Mouse (Mus musculus): Measurements from ENCODE around the gene Mtor.
A peak's percentile ranks its signal among the peaks of the same experiment; 100 is the strongest.

Gene Mtor

GRCm38 (mm10) chr4:148442598-148442997 lies 5.8 kb upstream of the Mtor start:
- DNase-seq (ENCODE audit: low read depth, low spot score): no peak

DNA sequence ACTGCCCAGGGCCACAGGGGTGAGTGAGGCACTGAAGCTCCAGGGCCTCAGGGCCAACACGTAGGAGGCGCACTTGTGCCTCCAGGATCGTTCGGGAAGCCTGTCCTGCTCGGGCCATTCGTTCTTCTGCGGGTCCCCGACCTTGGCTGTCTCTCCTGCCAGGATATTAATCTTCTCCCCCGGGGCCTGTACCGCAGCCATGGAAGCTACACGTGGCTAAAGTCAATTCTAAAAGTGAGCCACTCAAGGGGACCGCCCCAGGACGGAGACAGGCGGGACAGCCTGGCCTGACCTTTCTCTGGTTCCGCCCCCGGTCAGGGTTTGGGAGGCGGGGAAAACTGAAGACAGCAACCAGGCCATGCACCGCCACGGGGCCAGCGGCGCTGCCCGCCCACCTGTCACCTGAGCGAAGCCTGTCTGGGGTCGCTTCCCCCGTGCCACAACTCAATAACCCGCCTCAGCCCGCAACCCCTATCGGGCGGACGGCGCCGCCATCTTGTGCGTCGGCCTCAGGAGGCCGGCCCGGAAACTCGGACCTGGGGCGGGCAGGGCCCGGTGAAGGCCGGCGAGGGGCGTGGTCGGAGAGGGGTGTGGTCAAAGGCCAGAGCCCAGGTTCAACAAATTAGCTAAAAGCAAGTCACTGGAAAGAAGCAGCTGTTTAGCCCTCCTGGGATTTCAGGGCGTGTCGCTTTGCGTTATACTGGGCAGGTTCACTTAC lies 4.0 kb upstream of the Mtor start, which contains the start of gene Ubiad1:
Gene Ubiad1, minus strand, starts transcription at position 522 of the 718 bp plus-strand sequence.
- peak; percentile 96 for DNase-seq (ENCODE audit: low read depth, low spot score)

GRCm38 (mm10) chr4:148448853-148449245 lies 438 bp downstream of the Mtor start:
- peak; percentile 73 for DNase-seq (ENCODE audit: low read depth, low spot score)

GRCm38 (mm10) chr4:148453707-148454106 lies 5.3 kb downstream of the Mtor start:
- DNase-seq (ENCODE audit: low read depth, low spot score): no peak

- DNase-seq (ENCODE audit: low read depth, low spot score): no peak
Measured at GRCm38 (mm10) chr4:148455477-148456025, 7.1 kb downstream of the Mtor start.

DNA sequence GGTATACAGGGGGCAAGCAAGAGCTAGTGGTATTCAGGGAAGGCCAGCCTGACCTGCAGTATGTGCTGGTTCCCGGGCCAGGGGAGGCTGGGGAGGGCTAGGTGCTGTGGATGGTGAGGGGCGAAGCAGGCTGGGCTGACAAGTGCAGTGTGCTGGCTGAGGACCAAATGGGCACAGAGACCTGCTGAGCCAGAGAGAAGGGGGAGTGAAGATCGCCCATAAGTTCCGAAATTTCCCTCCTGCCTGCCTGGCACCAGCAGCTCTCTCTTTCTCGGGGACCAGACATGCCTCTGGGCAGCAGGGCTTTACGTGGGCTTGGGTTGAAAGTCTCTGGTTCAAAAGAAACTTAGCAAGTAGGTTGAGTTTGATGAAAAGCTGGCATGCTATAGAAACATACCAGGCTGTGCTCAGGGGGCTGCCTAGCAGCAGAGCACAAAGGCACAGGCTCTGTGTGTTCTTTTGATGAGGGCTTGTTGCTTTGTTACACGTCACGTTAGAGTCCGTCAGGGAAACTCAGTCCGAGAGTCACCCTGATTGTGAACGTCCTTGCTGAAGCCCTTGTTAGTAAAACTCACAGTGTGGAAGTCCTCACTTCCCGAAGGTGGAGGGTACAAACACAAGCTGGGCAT lies 12.4 kb downstream of the Mtor start:
- DNase-seq (ENCODE audit: low read depth, low spot score): no peak

- peak; percentile 75 for DNase-seq (ENCODE audit: low read depth, low spot score)
Measured at GRCm38 (mm10) chr4:148461772-148462171, 13.4 kb downstream of the Mtor start.

DNA sequence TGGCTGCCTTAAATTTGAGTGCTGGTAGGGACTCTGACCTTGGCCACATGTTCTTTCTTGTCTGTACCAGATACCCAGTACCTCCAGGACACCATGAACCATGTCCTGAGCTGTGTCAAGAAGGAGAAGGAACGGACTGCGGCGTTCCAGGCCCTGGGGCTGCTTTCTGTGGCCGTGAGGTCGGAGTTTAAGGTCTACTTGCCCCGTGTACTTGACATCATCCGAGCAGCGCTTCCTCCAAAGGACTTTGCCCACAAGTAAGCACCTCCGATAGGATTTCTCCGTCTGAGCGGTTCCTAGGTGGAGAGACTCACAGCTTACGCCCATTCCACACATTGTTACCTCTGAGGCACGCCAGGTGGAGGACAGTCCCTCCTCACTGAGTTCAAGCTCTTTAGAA lies 14.3 kb downstream of the Mtor start:
- DNase-seq (ENCODE audit: low read depth, low spot score): no peak

DNA sequence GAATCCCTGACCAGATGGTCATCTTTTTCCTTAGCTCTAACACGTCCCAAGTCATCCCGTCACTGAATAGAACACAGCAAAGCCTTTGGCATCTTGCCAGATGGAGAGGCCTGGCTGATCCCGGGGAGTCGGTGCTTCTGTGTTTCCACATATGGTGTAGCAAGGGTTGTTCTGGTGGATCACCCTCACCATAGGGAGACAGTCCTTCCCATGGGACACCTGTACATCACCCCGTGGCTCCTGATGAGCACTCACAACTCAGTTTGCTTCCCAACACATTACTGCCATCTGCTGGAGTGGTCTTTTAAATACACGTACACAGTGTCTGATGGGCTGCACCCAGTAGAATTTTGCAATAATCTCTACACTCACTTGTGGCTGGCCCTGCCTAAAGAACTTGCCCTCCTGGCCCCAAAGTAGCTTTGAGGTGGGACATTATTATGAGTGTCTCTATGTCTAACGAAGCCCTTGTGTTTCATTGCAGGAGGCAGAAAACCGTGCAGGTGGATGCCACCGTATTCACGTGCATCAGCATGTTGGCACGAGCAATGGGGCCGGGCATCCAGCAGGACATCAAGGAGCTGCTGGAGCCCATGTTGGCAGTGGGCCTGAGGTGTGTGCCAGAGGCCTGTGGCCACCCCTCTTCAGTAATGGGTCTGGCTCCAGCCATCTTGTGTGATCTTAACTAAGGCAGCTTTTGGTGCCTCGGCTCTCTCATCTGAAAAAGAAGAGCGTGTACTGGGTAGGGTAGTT lies 15.0 kb downstream of the Mtor start:
- DNase-seq (ENCODE audit: low read depth, low spot score): peak; percentile 58

DNA sequence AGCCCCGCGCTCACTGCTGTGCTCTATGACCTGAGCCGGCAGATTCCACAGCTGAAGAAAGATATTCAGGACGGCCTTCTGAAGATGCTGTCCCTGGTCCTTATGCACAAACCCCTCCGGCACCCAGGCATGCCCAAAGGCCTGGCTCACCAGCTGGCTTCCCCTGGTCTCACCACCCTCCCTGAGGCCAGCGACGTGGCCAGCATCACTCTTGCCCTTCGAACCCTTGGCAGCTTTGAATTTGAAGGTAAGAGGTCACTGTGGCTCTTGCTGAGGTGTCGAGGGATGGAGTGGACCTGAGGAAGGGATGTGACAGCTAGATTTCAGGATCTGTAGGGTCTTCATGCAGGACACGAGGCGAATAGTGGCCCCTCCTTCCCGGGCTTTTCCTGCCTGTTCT lies 15.9 kb downstream of the Mtor start:
- DNase-seq (ENCODE audit: low read depth, low spot score): no peak

GRCm38 (mm10) chr4:148464869-148465268 lies 16.5 kb downstream of the Mtor start:
- no peak for DNase-seq (ENCODE audit: low read depth, low spot score)

DNA sequence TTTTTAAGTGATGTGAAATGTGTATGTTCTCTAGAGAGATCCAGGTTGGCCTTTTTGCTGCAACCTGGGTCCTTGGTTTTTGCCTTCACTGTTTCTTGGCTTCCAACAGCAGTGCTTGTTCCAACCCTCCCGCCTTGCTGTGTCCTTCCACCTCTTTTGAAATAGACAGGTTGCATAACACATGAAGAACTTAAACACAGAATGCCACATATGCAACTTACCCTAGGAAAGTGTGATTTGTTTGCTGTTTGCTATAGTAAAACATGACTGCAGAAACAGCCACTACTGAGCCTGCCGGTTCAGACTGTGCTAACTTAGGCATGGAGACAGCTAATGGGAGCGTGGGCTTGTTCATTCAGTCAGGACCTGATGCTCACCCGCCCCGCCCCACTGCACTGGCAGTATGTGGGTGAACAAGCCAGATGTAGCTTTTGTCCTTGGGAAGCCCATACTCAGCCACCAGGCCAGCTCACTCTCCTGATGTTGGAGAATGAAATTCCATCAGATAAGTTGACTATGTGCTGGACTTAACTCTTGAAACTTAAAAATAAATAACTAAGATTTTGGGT lies 18.2 kb downstream of the Mtor start:
- DNase-seq (ENCODE audit: low read depth, low spot score): no peak

DNA sequence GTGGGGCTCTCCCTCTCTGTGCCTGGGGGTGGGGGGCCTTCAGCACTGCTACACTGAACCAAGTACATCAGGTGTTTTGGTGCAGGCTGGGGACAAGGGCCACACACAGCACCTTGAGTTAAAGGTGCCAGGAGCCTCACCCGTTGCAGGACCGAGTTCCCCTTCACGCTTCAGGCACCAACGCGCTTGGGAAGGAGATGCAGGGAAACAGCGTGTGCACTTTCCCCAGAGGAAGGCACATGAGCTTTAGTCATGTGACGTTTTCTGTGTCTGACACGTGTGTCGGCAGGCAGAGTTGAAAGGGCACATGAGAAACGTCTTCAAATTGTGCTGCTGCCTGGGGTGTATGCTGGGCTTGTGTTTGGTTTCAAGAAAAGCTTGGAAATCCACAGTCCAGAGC lies 20.0 kb downstream of the Mtor start:
- DNase-seq (ENCODE audit: low read depth, low spot score): peak; percentile 39

- no peak for DNase-seq (ENCODE audit: low read depth, low spot score)
Measured at GRCm38 (mm10) chr4:148469487-148470252, 21.3 kb downstream of the Mtor start.

DNA sequence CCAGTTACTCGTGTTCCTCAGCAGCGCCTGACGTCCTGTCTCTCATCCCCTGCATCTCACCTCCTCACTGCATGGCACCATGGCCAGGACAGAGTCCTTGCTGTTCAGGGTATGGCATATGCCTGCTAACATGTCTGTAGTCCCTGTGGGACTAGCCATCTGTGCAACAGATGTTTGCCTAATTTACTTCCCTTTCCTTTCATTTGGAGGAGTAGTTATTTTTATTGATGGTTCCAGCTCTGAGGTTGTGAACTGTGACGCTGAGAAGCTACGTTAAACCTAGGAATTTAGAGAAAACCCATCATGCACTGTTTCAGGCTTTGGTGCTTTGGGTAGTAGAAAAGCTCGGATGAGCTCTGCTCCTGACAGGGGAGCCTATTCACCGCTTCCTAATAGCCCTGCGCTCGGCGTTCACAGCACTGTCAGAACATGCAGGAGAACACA lies 23.0 kb downstream of the Mtor start:
- no peak for DNase-seq (ENCODE audit: low read depth, low spot score)

- DNase-seq (ENCODE audit: low read depth, low spot score): no peak
Measured at GRCm38 (mm10) chr4:148472436-148473174, 24.2 kb downstream of the Mtor start.

DNA sequence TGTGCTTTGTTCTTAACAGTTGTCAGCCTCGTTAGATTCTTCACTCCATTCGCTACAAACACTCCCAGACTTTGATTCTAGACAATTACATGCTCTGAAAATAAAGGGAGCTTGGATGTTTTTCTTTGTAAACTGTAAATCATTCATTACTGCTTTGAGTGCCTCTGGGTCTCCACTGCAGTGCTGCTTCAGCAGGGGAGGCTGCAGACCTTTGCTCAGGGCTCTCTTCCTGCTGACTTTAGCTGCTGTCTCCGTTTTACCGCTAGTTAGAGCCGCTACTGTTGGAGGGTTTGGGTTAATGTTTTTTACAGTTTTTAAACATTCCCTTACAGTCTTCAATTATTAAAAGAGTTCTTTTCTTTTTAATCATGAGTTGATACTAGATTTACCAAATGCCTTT lies 25.1 kb downstream of the Mtor start:
- no peak for DNase-seq (ENCODE audit: low read depth, low spot score)

- DNase-seq (ENCODE audit: low read depth, low spot score): no peak
Measured at GRCm38 (mm10) chr4:148480245-148480644, 31.8 kb downstream of the Mtor start.

- DNase-seq (ENCODE audit: low read depth, low spot score): no peak
Measured at GRCm38 (mm10) chr4:148481557-148482168, 33.3 kb downstream of the Mtor start.

DNA sequence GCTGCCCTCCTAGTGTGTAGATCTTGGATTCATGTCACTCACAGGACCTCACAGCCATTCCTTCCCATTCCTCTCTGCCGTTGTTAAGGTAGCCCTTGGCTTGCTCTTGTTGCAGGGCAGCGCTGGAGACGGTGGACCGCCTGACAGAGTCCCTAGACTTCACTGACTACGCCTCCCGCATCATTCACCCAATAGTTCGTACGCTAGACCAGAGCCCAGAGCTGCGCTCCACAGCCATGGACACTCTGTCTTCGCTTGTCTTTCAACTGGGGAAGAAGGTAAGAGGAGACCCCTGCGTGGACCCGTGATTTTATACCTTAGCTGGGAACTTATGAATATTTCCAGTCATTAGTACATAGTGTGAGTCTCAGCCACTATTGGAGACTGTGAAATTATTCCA lies 36.1 kb downstream of the Mtor start:
- no peak for DNase-seq (ENCODE audit: low read depth, low spot score)

Measured in ZHBTc4 (cell line).